Mouse (Mus musculus): Measurements from ENCODE around the gene Ano1. TPM values are rescaled to one million over a fixed set of nuclear protein-coding genes. Genes with fewer than 3 reads are reported as not detected.

The Ano1 gene
- total RNA-seq, 4 experiments from 2014 or later: 21.7 to 34.5 (median 29.8) TPM

- no peak for DNase-seq
Observed at GRCm38 (mm10) chr7:144696764-144697704, 54.7 kb downstream of the Ano1 start.

- no peak for DNase-seq
Observed at GRCm38 (mm10) chr7:144689855-144690254, 61.9 kb downstream of the Ano1 start.

- DNase-seq: no peak
Observed at GRCm38 (mm10) chr7:144689136-144689535, 62.6 kb downstream of the Ano1 start.

GRCm38 (mm10) chr7:144687663-144688381 lies 64.0 kb downstream of the Ano1 start:
- no peak for DNase-seq

GRCm38 (mm10) chr7:144684947-144685346 lies 66.8 kb downstream of the Ano1 start:
- DNase-seq: no peak

- no peak for DNase-seq
Observed at GRCm38 (mm10) chr7:144684467-144684866, 67.3 kb downstream of the Ano1 start.

- DNase-seq: no peak
Observed at GRCm38 (mm10) chr7:144680096-144680495, 71.7 kb downstream of the Ano1 start.

GRCm38 (mm10) chr7:144678241-144679030 lies 73.3 kb downstream of the Ano1 start:
- DNase-seq: no peak

- no peak for DNase-seq
Observed at GRCm38 (mm10) chr7:144677341-144678086, 74.3 kb downstream of the Ano1 start.

- DNase-seq: no peak
Observed at GRCm38 (mm10) chr7:144675632-144676031, 76.1 kb downstream of the Ano1 start.

GRCm38 (mm10) chr7:144669895-144670294 lies 81.9 kb downstream of the Ano1 start:
- DNase-seq: no peak

- no peak for DNase-seq
Observed at GRCm38 (mm10) chr7:144668603-144669278, 83.0 kb downstream of the Ano1 start.

GRCm38 (mm10) chr7:144667091-144667490 lies 84.7 kb downstream of the Ano1 start:
- no peak for DNase-seq

- DNase-seq: no peak
Observed at GRCm38 (mm10) chr7:144665585-144665984, 86.2 kb downstream of the Ano1 start.

GRCm38 (mm10) chr7:144663566-144663965 lies 88.2 kb downstream of the Ano1 start:
- no peak for DNase-seq

GRCm38 (mm10) chr7:144656261-144656967 lies 95.4 kb downstream of the Ano1 start:
- no peak for DNase-seq

GRCm38 (mm10) chr7:144653681-144654425 lies 97.9 kb downstream of the Ano1 start:
- DNase-seq: peak; percentile 18

- no peak for DNase-seq
Observed at GRCm38 (mm10) chr7:144647547-144647946, 104.2 kb downstream of the Ano1 start.

GRCm38 (mm10) chr7:144640817-144641216 lies 111.0 kb downstream of the Ano1 start:
- no peak for DNase-seq

- DNase-seq: no peak
Observed at GRCm38 (mm10) chr7:144636000-144636399, 115.8 kb downstream of the Ano1 start.

All from adrenal gland, adult 8-10 months (tissue).